Mouse (Mus musculus) T-helper 1 cell (primary cell): Measurements from ENCODE around the gene Zscan5b.
"Not testable (repeated sequence)": the region's sequence is repeated elsewhere in the genome, so short reads cannot be mapped to it uniquely, and the experiment has no call there.

Experiments
- in situ Hi-C: fragments of 300-600 bp; cut with MboI, MseI; formaldehyde crosslinking; loops from one replicate; pipeline ENCODE4 v1.15.1; 2025; ENCODE audit warnings: high pct_unique_total_duplicates

Zscan5b gene

DNA sequence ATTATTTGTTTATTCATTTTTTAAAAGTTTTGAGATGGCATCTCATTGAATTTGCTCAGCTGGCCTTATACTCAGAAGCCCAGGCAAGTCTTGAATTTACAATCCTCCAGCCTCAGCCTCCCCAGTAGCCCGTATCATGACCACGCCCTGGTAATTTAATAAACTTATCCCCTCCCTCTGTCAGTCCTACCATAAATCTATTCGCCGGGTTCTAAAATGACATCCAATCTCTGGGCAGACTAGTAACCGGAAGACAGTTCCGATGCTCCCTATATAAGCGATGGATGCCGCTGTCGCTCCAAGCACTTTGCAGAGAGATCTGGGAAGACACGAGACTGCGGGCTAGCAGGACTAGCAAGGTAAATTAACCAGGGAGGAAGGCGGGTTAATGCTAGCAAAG is at the start of gene Zscan5b:
TSS of gene Zscan5b (plus strand) at position 301 of the 400 bp plus-strand sequence.
- in situ Hi-C loops: no loop called here

DNA sequence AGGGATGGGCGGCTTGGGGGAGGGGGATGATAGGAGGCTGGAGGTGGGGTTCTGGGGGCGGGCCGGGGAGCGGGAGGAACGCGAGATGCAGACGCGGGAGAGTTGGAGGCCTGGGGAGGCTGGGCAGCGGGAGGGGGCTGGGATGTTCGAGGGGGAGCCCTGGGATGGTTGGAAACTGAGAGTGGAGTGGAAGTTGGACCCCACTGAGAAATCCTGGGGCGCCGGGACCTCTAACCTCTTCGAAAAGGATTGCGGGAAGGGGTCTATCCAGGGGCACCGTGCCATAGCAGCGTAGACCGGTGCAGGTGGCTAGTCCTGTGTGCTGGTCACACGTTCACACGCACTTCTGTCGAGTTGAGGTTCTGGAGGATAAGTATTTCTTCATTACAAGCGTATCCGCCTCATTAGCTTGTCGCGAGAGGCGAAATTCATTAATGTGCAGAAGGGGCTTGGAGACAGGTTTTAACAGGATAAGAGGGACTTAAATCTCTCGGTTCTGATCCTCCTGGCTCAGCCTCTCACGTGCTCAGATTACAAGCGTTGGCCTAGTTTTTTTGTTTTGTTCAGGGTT is 49.3 kb upstream of the Zscan5b start:
- in situ Hi-C loops: loop anchor here (25.0 kb wide), 1 partner anchor 1085 kb away; the partner anchor contains the start of gene Epn1

DNA sequence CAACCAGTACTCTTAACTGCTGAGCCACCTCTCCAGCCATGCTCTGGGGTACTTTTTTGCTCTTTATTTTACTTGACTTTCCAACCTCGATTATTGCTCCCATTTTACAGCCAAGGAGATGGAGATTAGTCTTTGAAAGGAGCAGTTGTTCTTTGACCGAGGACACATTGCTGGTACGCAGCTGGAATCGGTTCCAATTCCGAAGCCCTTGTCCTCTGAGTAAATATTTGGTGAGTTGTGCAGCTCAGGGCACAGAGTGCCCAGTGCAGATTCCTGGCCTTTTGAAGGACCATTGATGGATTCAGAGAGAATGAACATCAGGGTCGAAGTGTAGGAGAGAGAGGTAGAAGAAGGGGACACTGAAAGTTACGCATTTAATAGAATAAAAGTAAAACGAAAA is 48.2 kb upstream of the Zscan5b start:
- in situ Hi-C loops: loop anchor here (25.0 kb wide), 1 partner anchor 1087 kb away; the partner anchor contains the start of gene Epn1

DNA sequence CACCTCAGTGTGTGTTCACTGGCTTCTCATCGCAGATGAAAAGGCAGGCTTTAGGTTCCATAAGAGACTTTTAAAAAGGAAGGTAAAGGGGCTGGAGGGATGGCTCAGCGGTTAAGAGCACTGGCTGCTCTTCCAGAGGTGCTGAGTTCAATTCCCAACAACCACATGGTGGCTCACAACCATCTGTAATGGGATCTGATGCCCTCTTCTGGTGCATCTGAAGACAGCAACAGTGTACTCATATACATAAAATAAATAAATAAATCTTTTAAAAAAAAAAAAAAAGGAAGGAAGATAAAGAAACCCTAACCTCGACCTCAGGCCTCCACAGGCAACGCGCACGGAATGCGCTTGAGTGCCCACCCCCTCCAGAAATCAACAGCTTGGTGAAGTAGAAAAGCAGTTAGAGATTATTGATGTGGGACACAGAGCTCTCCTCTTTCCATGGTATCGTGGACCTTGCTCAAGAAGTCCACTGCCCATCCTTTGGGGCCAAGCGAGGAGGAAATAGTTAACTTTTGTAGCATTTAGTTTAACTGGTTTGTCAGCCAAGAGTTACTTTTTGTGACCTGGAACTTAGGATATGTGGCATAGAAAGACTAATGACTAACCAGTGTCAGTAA is 47.6 kb upstream of the Zscan5b start:
- in situ Hi-C loops: loop anchor here (25.0 kb wide), 1 partner anchor 1087 kb away; the partner anchor contains the start of gene Epn1

DNA sequence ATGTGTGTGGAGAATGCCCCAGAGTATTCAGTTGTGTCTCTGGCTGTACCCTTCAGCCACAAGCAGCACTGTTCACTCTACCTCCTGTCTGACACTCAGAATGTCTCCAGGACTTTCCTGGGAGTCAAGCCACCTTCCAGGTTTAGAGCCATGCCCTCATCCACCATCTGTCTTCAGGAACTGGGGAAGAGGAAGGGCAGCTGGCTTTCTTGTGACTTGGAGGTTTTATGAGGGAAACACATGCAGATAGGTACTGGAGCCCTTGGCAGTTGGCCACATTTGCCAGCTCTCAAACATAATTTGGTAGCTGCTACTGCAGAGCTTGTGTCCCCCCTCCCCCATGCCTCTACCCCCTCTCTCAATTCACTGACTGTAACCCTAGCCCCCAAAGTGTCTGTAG is 43.1 kb upstream of the Zscan5b start:
- in situ Hi-C loops: no loop called here

DNA sequence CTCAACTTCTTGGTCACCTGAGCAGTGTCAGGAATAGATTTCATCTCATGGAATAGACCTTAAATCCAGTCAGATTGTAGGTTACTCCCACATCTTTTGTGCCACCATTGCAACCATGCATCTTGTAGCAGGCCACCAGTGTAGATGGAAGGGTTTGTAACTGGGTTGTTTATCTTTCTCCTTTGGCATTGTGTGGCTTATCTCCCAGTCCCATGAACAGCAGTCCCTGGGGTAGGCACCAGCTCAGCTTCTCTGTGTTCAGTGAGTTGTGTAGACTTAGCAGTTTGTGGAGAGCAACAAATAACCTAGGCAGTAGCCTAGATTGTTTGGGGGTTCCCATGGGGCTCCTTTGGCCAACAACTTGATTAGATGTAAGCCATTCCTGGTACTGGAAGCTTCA is 39.2 kb upstream of the Zscan5b start:
- in situ Hi-C loops: no loop called here

DNA sequence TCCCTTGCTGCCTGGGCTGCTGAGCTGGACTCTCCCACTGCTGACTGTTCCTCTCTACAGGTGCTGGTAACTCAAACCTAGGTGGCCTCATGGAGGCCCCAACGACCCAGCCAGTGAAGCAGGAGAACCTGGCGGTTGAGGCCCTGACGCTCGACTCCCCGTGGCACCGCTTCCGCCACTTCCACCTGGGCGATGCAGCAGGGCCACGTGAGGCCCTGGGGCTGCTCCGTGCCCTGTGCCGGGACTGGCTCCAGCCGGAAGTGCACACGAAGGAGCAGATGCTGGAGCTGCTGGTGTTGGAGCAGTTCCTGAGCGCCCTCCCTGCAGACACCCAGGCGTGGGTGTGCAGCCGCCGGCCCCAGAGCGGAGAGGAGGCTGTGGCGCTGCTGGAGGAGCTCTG is 38.3 kb upstream of the Zscan5b start:
- in situ Hi-C loops: no loop called here

DNA sequence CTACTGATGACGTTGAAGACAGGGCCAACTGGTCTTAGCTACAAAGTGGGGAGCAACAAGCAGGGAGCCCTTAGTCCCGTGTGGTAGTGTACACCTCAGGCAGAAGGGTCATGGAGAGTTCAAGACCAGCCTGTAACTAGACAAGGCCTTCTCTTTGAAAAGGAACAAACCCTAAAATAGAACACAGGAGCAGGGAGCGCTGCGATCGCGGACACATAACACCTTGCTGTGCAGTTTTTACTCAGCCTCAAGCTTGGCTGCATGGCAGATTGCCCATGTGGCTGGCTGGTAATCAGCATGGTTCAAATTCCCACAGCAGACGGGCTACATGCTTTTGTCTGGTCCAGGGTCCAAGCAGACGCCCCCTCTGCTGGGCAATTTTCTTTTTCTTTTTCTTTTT is 37.6 kb upstream of the Zscan5b start:
- in situ Hi-C loops: no loop called here

DNA sequence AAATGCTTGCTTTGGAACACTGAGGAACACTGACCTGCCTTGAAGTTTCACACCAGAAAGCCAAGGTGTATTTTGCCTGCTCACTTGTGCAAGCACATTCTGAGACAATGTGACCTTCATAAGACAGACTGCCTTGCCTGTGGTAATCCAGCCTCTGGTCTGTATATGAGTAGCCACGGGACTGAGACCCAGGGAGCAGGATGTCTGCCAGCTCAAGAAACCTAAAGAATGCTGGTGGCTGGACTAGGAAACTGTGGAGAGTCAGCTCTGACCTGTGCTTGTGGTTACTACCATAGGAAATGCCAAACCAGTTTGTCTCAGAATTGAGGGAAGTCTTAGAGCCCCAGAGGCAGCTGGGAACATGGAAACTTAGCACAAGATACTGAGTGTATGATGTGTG is 36.7 kb upstream of the Zscan5b start:
- in situ Hi-C loops: no loop called here

DNA sequence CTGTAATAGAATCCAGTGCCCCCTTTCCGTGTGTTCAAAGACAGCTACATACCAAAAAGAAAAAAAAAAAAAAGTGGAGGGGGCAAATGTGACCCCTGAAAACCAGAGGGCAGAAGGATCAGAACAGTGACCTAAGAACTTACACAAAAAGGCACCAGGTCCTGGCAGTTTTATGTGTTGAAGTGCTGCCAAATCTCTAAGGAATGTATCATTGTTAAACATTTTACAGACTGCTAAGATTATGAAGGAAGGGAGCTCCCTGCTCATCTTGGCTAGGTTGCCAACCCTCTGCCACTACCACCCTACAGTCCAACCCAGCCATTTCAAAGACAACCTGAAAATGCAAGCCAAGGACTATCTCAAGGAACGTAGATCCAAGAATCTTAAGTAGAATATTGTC is 35.9 kb upstream of the Zscan5b start:
- in situ Hi-C loops: no loop called here

DNA sequence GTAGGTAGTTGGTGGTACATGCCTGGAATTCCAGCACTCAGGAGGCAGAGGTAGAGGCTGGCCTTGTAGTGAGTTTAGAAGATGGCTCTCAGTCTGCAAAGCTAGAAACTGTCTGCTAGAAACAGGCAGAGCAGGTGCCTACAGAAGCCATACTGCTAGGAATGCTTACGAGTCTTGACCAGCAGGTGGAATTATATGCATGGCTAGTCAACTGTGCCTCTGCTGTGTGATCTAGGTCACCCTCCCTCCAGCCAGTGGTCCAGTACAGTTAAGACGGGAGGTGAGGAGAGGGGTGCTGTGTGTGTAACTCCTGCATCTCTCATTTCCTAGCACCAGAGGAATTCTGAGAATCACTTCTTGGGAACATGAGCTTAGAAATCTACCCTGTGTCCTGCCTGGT is 35.3 kb upstream of the Zscan5b start:
- in situ Hi-C loops: no loop called here

DNA sequence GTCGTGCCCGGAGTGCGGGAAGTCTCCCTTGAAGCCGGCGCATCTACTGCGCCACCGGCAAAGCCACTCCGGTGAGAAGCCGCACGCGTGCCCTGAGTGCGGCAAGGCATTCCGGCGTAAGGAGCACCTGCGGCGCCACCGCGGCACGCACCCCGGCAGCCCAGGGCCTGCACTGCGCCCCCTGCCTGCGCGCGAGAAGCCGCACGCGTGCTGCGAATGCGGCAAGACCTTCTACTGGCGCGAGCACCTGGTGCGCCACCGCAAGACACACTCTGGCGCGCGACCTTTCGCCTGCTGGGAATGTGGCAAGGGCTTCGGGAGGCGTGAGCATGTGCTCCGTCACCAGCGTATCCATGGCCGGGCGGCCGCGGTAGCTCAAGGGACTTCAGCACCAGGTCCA is 32.5 kb upstream of the Zscan5b start:
- in situ Hi-C loops: no loop called here

DNA sequence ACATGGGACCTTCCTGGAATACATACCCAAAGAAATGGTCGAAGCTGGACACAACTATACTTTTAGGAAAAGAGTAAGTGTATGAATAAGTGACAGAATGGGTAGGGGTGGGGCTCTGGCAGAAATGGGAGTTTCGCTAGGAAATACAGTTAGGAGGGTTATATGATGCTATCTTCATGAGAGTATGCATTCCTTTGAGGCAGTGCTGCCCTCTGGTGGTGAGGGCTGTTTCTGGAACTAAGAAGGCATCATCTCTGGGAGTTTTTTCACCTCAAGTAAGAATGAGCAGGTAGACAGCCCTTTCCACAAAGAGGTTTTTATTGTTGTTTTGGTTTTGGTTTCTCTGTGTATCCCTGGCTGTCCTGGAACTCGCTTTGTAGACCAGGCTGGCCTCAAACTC is 30.7 kb upstream of the Zscan5b start:
- in situ Hi-C loops: loop anchor here (5.0 kb wide), 1 partner anchor 64 kb away; no protein-coding TSS in a partner anchor

DNA sequence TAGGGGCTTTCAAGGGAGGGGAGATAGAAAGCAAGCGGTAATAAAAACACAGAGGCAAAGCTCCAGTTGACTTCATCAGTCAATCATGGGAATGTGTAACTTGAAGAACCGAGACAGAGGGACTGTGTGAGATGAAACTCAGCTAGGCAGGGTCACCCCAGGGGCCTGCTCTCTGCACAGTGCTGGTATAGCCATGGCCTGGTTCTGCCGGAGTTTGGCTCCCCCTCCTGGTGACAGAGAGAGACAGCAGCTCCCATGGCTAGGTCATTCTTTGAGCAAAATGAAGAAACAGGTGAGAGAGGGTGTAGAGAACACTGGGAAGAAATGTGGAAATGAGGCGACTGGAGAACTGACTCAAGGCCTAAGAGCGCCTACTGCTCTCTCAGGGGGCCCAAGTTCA is 27.9 kb upstream of the Zscan5b start:
- in situ Hi-C loops: loop anchor here (5.0 kb wide), 1 partner anchor 67 kb away; no protein-coding TSS in a partner anchor

DNA sequence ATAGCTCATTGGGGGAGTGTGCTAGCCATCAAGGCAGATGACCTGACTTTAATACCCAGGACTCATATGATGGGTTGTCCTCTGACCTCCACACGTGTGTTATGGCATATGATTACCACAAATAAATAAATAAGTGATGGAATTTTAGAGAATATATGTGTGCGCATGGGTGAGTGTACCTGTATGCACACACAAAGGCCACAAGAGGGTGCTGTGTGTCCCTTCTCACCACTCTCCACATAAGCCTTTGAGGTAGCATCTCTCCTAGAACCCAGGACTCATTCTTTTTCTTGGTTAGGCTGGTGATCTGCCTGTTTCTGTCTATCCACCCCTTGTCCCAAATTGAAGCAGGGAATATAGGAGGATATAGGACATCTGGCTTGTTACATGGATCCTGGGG is 26.3 kb upstream of the Zscan5b start:
- in situ Hi-C loops: no loop called here

DNA sequence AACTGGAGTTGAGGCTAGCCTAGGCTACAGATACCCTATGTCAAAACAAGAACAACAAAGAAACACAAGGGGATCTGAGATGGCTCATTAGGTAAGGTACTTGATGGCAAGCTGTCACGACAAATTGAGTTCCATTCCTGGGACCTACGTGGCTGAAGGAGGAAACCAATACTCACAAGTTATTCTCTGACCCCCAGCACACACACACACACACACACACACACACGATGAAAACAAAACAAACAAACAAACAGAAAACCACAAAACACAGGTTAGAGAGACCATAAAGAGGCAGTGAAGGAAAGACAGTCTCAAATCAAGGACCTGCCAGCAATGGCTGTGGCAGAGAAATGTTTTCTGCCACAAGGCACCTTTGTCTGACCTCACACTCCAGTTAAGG is 25.3 kb upstream of the Zscan5b start, which contains the start of gene Galp:
TSS of gene Galp (plus strand) at position 301 of the 400 bp plus-strand sequence.
- in situ Hi-C loops: no loop called here

DNA sequence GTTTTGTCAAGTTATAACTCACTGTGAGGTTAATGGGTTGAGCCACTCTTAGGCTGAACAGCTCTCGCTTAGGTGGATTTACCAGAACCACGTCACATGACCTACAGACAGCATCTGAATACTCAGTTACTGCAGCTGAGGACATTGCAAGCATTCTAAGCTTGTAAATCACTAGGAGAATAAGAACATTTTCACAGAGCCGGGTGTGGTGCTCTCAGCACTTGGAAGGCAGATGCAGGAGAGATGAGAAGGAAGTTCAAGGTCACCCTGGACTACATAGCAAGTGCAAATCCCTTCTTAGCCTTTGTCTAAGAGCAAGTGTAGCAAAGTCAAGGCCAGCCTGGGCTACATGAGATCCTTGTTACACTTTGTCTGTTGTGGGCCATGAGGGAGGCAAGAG is 17.9 kb upstream of the Zscan5b start:
- in situ Hi-C loops: no loop called here

DNA sequence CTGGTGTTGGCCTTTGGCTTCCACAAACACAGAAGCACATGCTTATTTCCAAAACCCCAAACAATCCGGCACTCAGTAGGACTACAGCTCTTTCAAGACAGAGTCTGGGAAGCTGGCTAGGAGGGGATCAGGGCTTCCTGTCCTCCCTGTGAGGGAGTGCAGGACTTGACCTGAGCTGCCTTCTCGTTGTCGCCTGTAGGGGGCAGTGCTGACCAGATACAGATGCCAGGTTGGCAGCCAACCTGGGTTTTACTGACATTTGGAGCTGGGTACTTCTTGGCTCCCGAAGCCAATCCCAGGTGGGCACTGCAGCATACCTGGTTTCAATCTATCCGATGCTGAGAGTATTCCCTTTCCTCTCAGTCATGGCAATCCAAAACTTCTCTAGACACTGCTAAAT is 8.9 kb upstream of the Zscan5b start:
- in situ Hi-C loops: no loop called here

DNA sequence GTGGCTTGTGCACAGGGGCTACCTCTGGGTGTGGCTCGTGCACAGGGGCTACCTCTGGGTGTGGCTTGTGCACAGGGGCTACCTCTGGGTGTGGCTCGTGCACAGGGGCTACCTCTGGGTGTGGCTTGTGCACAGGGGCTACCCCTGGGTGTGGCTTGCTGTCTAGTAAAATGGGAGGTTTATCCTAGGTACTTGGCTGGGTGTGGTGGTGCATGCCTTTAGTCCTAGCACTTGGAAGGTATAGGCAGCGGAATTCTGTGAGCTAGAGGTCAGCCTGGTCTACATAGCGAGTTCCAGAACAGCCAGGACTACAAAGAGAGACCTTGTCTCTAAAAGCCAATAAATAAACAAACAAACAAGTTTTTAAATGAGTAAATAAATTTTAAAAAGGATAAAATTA is 7.4 kb upstream of the Zscan5b start:
- in situ Hi-C loops: not testable (repeated sequence)

DNA sequence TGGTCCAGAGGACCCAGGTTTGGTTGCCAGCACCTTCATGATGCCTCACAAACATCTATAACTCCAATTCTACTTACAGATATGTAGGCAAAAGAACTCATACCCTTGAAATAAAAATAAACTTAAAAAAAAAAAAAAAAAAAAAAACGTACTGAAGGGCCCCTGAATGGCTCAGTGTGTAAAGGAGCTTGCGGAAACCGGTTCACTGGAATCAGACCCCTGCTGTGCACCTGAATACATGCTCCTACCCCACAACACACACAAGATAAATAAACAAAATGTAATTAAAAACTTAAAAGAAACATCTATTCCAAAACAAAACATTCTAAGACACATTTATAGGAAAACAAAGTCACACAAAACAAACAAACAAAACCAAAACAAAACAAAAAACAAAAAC is 1.9 kb upstream of the Zscan5b start:
- in situ Hi-C loops: no loop called here

DNA sequence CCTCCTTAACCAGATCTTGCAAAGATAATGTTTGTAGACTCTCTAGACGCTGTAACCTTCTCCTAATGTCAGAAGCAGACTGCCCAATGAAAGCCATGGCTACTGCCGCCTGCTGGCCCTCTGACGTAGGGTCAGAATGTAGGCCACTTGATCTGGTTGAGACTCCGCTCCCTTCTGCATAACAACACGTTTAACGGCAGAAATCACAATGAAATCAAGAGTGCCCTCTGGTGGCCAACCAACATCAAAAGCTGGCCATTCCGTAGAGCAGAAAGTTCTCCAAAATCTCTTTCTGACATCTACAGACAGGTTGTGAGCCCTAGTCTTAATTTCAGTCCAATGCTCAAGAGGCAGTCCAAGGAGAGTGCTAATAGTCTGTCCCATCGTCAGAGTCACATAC is 6.4 kb downstream of the Zscan5b start:
- in situ Hi-C loops: not testable (repeated sequence)

DNA sequence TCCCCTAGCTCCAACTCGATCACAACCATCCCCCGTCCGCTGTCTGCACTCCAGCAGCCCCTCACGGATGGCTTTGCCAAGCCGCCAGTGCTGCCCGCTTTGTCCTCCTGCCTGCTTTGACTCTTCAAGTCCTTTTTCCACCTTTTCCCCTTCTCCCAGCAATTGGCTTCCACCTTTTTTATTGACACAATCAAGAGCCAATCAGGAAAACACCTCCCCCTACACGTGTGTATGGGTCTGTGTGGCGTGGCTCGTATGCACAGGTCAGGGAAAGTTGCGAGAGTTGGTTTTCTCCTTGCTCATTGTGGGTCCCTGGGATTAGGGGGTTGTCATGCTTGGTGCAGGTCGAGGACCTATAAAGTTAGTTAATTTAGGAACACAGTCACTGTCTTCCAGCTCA is 17.7 kb downstream of the Zscan5b start:
- in situ Hi-C loops: no loop called here

DNA sequence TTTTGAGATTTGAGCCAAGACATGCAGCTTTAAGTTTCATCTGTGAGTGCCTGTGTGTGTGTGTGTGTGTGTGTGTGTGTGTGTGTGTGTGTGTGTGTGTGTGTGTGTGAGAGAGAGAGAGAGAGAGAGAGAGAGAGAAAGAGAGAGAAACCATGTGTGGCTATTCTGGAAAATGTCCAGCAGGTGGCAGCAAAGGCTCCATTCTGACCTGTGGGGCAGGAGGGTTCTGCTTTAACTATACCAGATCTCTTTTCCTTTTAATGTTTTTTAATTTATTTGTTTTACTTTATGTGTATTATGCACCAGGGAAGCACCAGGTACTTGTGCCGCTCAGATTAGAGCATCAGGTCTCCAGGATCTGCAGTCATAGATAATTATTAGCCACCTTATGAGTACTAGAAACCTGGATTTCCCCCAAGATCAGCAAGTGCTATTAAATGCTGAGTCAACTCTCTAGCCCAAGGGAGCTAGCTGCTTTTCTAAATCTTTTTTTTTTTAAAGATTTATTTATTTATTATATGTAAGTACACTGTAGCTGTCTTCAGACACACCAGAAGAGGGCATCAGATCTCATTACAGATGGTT is 18.9 kb downstream of the Zscan5b start:
- in situ Hi-C loops: not testable (repeated sequence)
